Mouse (Mus musculus) heart, embryonic 13.5 days (tissue): ENCODE results near the gene Txndc16. TPM values are rescaled to one million over a fixed set of nuclear protein-coding genes. Genes with fewer than 3 reads are reported as not detected.

ENCODE experiments used
- ATAC-seq: fragments of 200-750 bp; cut with Nextera tagmentation; 2 replicates; pipeline ENCODE4 v1.8.0; 2017; ENCODE audit warnings: moderate TSS enrichment; ENCODE audit not compliant: insufficient number of reproducible peaks, low FRiP score, low TSS enrichment; ENCODE audit errors: extremely low read depth
- H3K27ac ChIP-seq: fragments of 300-500 bp; sonication (generic); replicated peaks from 2 replicates; pipeline ENCODE4 v1.5.1; 2015; ENCODE audit warnings: moderate library complexity, mild to moderate bottlenecking, inconsistent platforms
- H3K27me3 ChIP-seq: fragments of 300-500 bp; sonication (generic); replicated peaks from 2 replicates; pipeline ENCODE4 v1.6.1; 2015; ENCODE audit warnings: mild to moderate bottlenecking, inconsistent platforms
- H3K36me3 ChIP-seq: fragments of 300-500 bp; sonication (generic); 2 replicates; pipeline ENCODE4 v1.6.1; 2015; ENCODE audit warnings: mild to moderate bottlenecking, inconsistent platforms
- H3K4me1 ChIP-seq: fragments of 300-500 bp; sonication (generic); 2 replicates; pipeline ENCODE4 v1.6.1; 2015; ENCODE audit warnings: inconsistent platforms
- H3K4me2 ChIP-seq: fragments of 300-500 bp; sonication (generic); 2 replicates; pipeline ENCODE4 v1.6.1; 2015; ENCODE audit warnings: inconsistent platforms, mild to moderate bottlenecking, moderate library complexity
- H3K4me3 ChIP-seq: fragments of 300-500 bp; sonication (generic); 2 replicates; pipeline ENCODE4 v1.5.1; 2015; ENCODE audit warnings: moderate library complexity, mild to moderate bottlenecking, inconsistent platforms
- H3K9ac ChIP-seq: fragments of 300-500 bp; sonication (generic); 2 replicates; pipeline ENCODE4 v1.6.1; 2015; ENCODE audit warnings: inconsistent platforms, mild to moderate bottlenecking, moderate library complexity
- H3K9me3 ChIP-seq: fragments of 300-500 bp; sonication (generic); 2 replicates; pipeline ENCODE4 v1.6.1; 2016; ENCODE audit warnings: inconsistent platforms
- WGBS: fragments of 180-500 bp; shearing (Covaris S2); methylation state at CpG from one replicate; pipeline ENCODE4 v1.1.7; 2015; ENCODE audit warnings: mixed read lengths; 5-methylcytosine and 5-hydroxymethylcytosine counted together
- polyA plus RNA-seq: library from polyadenylated mRNA; unstranded; fragments of >200 nt; fragmentation: Nextera tagmentation; extraction: Ambion mirVana; gene quantifications from 2 replicates; pipeline ENCODE4 v1.2.1, GENCODE M21; 2015

The Txndc16 gene
- polyA plus RNA-seq, 1 experiment from 2014 or later = 11.1 TPM

DNA sequence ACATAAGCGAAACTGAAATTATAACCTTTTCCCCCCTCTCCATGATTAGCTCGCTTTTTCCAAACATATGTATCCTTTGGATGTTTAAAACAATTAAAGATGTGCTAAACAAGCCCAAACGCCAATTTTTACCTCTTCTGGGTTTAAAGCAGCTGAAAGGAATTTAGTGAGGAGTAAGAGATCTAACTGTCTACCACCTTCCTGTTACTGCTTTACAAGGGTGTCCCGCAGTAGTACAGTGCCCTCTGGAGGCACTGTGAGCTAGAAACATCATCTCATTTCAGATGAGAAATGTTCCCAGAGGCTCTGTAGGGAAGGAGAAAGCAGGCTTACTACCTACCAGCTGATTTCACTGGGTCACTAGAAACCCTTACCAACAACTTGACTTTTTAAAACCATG is 77.6 kb downstream of the Txndc16 start:
- Histone ChIP-seq H3K9me3 (no peaks in the 10 kb centered on the region), H3K9ac (no peak overlapping the region), H3K4me3 (no peak overlapping the region), H3K27me3 (no peaks in the 10 kb centered on the region), H3K4me1 (0 out of 2 replicates have a peak, but pooled peaks cover 8% of the 10 kb centered on the region), H3K27ac (no peak overlapping the region), H3K36me3 (no peaks in the 10 kb centered on the region; the same call in 1 of the 2 replicates), H3K4me2 (no peak overlapping the region)
- no peak for ATAC-seq
- 41% methylated on average over 4 of the region's 4 CpGs for WGBS

DNA sequence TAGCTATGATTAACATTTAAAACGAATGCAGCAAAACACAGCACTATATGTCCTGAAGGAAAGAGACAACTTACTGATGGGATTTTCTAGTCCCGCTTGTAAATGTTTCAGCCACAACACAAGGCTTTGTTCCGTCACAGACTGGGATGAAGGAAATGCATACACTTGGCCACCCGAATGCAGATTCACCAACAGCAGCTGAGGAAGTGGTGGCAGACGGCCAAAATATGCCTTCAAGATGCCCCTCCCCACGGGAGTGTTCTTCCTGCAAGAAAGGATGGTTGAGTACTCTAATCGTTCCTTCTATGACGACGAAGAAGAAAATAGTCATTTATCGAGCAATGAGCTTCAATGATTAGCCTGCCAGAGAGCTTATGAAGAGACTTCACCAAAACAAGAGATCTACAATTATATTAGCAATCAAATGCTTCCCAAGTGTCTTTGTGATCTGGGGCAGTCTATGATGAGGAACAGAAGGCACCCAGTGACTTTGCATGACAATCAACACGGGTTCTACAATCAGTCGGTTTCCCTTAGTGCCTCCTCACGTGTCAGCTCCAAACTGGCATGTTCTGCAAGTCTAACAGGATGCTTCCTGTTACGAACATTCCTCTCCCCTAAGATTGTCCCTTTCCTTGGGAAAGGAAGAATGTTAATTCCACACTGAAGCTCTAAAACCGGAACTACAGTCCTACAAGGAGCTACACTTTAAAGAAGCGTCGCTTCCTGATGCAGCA is 79.6 kb downstream of the Txndc16 start:
- H3K4me2 ChIP-seq = no peak overlapping the region
- no peak overlapping the region for H3K4me3 ChIP-seq
- ATAC-seq = no peak
- no peak overlapping the region for H3K27ac ChIP-seq
- H3K9ac ChIP-seq = no peak overlapping the region
- 59% methylated on average over 17 of the region's 17 CpGs for WGBS
- peaks cover 14% of the 10 kb centered on the region for H3K4me1 ChIP-seq
- no peaks in the 10 kb centered on the region for H3K27me3 ChIP-seq
- H3K9me3 ChIP-seq = no peaks in the 10 kb centered on the region
- H3K36me3 ChIP-seq = no peaks in the 10 kb centered on the region; the same call in 1 of the 2 replicates

DNA sequence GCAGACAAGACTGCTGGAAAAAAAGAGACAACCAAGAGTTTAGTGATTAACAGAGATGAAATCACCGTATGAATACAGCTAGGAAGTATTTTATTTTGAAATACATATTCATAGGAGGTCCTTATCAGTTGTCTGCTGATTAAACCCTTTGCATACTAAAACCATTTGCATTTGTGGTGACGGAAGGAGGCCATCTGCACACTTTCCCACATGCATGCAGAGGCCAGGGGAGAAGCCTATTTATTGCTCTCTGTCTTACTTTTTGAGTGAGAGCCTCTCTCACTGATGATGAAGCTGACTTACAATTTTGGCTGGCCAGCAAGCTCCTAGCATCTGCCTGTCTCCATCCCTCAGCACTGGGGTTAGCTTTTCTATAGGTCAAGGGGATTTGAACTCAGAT is 84.2 kb downstream of the Txndc16 start:
- Histone ChIP-seq H3K4me1 (peaks cover 15% of the 10 kb centered on the region), H3K27ac (no peak overlapping the region), H3K4me2 (no peak overlapping the region), H3K27me3 (no peaks in the 10 kb centered on the region), H3K9me3 (no peaks in the 10 kb centered on the region), H3K4me3 (no peak overlapping the region), H3K9ac (no peak overlapping the region), H3K36me3 (no peaks in the 10 kb centered on the region; the same call in 1 of the 2 replicates)
- ATAC-seq = no peak
- WGBS = 53% methylated on average over 2 of the region's 2 CpGs

DNA sequence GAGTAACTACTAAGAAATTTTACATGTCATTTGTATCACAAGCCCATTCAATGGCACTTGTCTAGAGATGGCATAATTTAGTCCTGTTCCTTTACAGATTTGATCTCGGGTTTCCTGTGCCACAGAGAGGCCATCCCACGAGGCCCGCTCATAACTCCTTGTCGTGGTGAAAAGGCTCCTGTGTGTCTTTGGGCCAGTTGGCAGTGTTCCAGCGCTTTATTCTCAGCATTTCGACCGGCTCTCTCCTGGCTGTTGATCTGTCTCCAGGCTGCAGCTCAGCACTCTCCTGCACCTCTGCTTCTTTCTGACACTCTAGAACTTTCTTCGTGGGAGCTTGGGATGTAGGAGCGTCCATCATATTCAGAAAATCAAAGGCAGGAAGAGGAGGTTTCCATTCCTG is 84.6 kb downstream of the Txndc16 start:
- Histone ChIP-seq H3K4me3 (no peak overlapping the region), H3K27me3 (no peaks in the 10 kb centered on the region), H3K27ac (no peak overlapping the region), H3K36me3 (no peaks in the 10 kb centered on the region; the same call in 1 of the 2 replicates), H3K4me1 (peaks cover 15% of the 10 kb centered on the region), H3K9me3 (no peaks in the 10 kb centered on the region), H3K9ac (no peak overlapping the region), H3K4me2 (no peak overlapping the region)
- no peak for ATAC-seq
- 18% methylated on average over 9 of the region's 9 CpGs for WGBS

DNA sequence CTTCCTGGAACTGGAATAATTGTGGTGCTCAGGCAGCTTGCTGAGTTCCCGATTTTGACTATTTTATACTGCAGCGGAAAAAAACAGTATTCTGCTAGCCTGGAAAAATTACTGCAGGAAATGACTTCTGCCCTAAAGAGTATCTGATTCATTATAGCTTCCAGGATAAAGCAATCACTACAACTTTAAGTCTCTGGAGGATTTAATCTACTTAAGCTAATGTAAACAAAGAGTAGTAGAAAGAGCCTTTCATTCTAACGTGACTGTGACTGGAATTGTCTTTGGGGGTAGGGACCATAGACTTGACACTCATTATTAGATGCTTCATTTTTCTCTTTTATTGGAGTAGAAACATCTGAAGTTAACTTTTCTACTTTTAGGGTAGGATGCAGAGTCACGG is 101.8 kb downstream of the Txndc16 start:
- WGBS = 53% methylated on average over 4 of the region's 4 CpGs
- H3K4me3 ChIP-seq = no peak overlapping the region
- no peaks in the 10 kb centered on the region for H3K36me3 ChIP-seq
- H3K4me1 ChIP-seq = 0 out of 2 replicates have a peak, but pooled peaks cover 2% of the 10 kb centered on the region
- no peaks in the 10 kb centered on the region for H3K9me3 ChIP-seq
- H3K27me3 ChIP-seq = no peaks in the 10 kb centered on the region
- H3K27ac ChIP-seq = no peak overlapping the region
- H3K9ac ChIP-seq = no peak overlapping the region
- no peak for ATAC-seq
- no peak overlapping the region for H3K4me2 ChIP-seq

DNA sequence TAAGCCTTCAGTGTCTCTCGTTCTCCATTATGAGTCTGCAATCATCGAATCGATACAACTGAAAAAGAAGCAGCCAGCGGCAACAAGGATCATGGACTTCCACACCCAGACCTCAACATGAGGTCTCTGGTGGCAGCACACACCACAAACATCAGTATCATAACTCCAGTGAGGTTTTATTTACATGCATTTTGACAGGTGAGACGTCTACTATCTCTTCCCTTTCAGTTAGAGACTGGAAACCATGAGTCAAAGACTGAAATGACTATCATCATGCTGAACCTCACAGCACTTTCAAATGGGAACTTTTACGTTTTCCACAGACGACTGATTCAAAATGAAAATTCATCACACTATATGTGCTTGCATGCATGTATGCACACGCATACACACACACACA is 117.9 kb downstream of the Txndc16 start:
- no peak overlapping the region for H3K4me3 ChIP-seq

DNA sequence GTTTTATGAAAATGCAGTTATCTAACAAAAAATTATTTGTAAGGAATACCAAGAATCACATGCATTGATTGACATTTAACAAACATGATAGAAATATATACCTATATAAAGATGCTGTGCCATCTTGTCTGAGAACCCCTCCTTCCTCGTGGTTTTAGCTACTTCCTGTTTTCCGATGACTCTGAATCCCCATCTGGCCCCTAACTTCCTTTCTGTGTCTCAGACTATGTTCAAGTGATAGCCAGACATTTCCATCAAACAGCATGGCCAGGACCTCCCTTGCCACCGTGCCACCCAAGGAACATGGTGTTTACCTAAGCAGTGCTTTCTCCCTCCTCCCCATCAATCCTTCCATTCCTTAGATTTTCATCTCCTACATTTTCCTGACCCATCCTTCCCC is 127.8 kb downstream of the Txndc16 start:
- ATAC-seq = no peak
- Histone ChIP-seq H3K4me1 (no peaks in the 10 kb centered on the region), H3K9me3 (no peaks in the 10 kb centered on the region), H3K27ac (no peak overlapping the region), H3K27me3 (no peaks in the 10 kb centered on the region), H3K4me3 (no peak overlapping the region), H3K36me3 (no peaks in the 10 kb centered on the region), H3K9ac (no peak overlapping the region), H3K4me2 (no peak overlapping the region)
- 52% methylated on average over 3 of the region's 3 CpGs for WGBS

More for the DNA sequence above, 117.9 kb downstream of the Txndc16 start:
- Histone ChIP-seq H3K4me2 (no peak overlapping the region), H3K36me3 (no peaks in the 10 kb centered on the region), H3K9me3 (no peaks in the 10 kb centered on the region), H3K9ac (no peak overlapping the region), H3K27me3 (no peaks in the 10 kb centered on the region), H3K4me1 (no peaks in the 10 kb centered on the region), H3K27ac (no peak overlapping the region)
- no peak for ATAC-seq
- 86% methylated on average over 8 of the region's 8 CpGs for WGBS

DNA sequence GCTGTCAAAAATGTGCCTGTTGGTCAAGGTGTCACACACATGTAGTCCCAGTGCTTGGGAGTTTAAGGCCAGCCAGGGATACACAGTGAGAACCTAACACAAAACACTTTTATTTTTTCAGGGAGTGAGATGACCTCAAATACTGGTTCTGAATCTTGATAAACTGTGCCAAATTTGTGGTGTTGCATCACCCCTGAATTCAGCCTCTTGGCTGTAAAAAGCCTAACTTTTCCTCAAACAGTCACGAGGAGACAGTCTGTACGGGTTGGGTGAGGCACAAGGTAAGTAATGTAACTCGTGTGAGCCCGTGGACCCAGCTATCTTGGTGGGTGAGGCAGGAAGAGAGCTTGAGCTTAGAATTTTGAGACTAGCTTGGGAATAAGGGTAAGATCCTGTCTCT is 130.1 kb downstream of the Txndc16 start:
- whole genome bisulfite sequencing = 59% methylated on average over 4 of the region's 4 CpGs
- ATAC-seq = no peak

DNA sequence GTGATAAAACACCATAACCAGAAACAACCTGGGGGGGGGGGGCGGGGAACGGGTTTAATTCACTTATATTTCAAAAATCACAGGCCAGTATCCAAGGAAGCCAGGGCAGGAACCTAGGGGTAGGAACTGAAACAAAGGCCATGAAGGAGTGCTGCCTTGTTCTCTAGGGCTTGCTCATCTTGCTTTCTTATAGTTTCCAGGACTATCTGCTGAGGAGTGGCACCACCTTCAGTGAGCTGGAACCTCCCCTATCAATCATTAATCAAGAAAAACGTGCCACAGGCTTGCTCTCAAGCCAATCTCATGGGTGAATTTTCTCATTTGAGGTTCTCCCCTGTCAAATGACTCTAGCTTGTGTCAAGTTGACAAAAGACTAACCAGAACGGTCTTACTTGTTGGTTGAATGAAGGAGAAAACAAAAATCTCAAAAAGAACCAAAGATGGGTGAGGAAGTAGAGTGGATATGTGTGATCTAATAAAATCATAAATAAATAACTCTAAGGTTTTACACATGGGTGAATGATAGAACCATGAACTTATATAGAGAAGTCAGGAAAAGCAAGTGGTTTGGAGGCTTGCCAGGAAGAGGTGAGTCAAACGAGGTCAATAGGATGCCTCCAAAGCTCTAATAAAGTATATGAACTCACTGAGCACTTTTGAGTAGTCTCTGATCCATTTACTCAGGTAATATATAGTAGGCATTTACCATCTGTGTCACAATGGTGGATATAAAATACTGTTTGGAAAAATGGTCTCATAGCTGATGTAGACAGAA is 134.3 kb downstream of the Txndc16 start:
- no peak overlapping the region for H3K4me3 ChIP-seq
- H3K9ac ChIP-seq = no peak overlapping the region
- no peaks in the 10 kb centered on the region for H3K4me1 ChIP-seq
- no peaks in the 10 kb centered on the region for H3K9me3 ChIP-seq
- no peak overlapping the region for H3K4me2 ChIP-seq
- H3K36me3 ChIP-seq = no peaks in the 10 kb centered on the region
- ATAC-seq = no peak
- no peaks in the 10 kb centered on the region for H3K27me3 ChIP-seq
- WGBS = 68% methylated on average over 5 of the region's 5 CpGs
- no peak overlapping the region for H3K27ac ChIP-seq

More for the DNA sequence above, 130.1 kb downstream of the Txndc16 start:
- Histone ChIP-seq H3K4me1 (no peaks in the 10 kb centered on the region), H3K9ac (no peak overlapping the region), H3K27ac (no peak overlapping the region), H3K36me3 (no peaks in the 10 kb centered on the region), H3K4me3 (no peak overlapping the region), H3K27me3 (no peaks in the 10 kb centered on the region), H3K9me3 (no peaks in the 10 kb centered on the region), H3K4me2 (no peak overlapping the region)

DNA sequence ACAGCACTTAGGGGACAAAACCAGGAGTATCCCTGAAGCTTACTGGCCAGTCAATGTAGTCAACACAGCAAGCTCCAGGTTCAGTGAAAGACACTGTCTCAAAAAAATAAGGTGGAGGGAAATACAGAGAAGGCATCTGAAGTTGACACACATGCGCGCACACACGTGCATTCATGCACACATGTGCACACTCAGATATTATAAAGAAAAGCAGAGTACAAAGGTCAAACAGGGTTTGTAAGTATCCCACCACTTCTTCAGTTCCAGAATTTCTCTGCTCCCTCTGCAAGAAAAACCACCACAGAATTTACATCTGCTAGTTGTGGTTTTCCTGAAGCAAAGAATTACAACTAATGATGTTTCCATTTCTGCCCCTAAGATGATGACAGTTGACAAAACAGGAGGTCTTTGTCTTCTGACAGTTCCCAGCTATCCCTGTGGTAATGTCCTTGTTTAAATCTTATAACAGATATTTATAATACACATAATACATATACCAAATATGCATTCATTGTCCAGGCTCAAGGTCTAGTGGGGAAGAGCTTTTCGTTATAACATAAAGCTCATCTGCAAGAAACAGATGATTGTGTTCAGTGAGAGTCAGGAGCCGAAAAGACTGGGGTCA is 135.4 kb downstream of the Txndc16 start:
- Histone ChIP-seq H3K27me3 (0 out of 2 replicates have a peak, but pooled peaks cover 3% of the 10 kb centered on the region), H3K4me2 (no peak overlapping the region), H3K36me3 (no peaks in the 10 kb centered on the region), H3K4me3 (no peak overlapping the region), H3K9ac (no peak overlapping the region), H3K4me1 (no peaks in the 10 kb centered on the region), H3K9me3 (no peaks in the 10 kb centered on the region), H3K27ac (no peak overlapping the region)
- no peak for ATAC-seq
- WGBS = 84% methylated on average over 5 of the region's 5 CpGs

DNA sequence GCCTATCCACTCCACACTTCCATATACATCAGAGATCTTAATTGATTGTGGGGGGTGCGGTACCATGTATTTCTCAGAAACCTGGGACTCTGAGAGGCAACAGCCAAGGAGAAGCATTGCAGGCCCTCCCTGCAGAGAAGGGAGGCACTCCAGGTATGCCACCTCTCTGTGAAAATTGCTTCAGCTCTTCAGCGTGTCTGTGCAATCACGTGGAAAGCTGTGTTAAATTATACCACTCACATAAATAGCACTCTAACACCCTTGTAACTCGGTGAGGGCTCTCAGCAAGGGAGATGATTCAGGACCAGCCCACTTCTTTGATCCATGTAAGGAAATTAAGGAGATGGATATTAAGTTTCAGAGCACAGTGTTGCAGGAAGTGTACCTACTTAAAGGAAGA is 136.6 kb downstream of the Txndc16 start:
- 50% methylated on average over 4 of the region's 4 CpGs for WGBS
- ATAC-seq = no peak
- Histone ChIP-seq H3K27me3 (peaks cover 11% of the 10 kb centered on the region; the same call in 1 of the 2 replicates), H3K4me2 (no peak overlapping the region), H3K9me3 (no peaks in the 10 kb centered on the region), H3K36me3 (no peaks in the 10 kb centered on the region), H3K4me1 (no peaks in the 10 kb centered on the region), H3K27ac (no peak overlapping the region), H3K9ac (no peak overlapping the region), H3K4me3 (no peak overlapping the region)
